Mouse (Mus musculus) layer of hippocampus, adult 18-20 months (tissue): ENCODE data around the gene Gm20708. TPM values are rescaled to one million over a fixed set of nuclear protein-coding genes. Genes with fewer than 3 reads are reported as not detected.

Source experiments
- DNase-seq, 2 experiments: peaks; one replicate each; pipeline ENCODE4 v3.0.0; 2022; ENCODE audit warnings: low spot score in 2 of 2
- total RNA-seq, 2 experiments: library from RNA; stranded (reverse); gene quantifications; 2 replicates each; pipeline ENCODE4 v1.2.3; 2021

Gm20708 gene
- total RNA-seq, 2 experiments from 2014 or later: 1.5 to 2.2 TPM

GRCm38 (mm10) chr11:117860601-117861000 lies 51.1 kb downstream of the Gm20708 start, which contains the start of gene Tmem235:
TSS of gene Tmem235 (plus strand) at chr11:117860752.
- DNase-seq: no peak

GRCm38 (mm10) chr11:117863174-117863856 lies 53.8 kb downstream of the Gm20708 start:
- DNase-seq: no peak

DNA sequence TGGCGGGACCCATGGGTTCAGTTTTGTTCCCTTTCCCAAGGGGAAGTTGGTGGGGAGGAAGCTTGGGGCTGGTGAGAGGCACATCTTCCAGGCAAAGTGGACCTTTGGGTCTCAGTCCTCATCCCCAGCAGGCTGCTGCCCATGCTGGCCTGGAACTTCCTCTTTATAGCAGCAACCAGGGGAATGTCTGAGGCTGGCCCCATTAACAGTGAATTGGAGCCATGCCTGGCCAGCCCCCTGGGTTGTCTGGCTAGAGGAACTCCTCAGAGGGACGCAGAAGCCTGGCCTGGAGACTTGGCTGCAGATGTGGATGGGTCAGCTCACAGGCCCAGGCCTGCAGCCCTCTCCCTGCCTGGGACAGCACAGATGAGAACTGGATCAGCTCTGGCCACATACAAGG lies 55.3 kb downstream of the Gm20708 start:
- no peak for DNase-seq

DNA sequence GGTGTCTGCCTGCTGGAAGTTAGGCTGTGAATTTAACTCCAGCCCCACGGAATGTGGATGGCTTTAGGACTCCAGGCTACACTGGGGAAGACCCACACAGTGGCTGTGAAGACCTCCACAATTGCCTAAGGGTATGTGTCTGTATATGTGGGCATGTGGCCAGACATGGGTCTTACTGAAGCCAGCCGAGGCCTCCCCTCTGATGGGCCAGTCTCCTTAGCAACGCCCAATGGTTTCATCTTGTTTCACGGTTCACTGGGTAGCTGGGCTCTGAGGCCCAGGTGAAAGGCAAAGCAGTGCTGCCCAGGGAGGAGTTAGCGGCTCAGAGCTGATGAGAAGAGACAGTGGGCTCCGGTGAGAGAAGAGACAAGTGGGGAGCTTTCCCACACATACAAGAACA lies 56.5 kb downstream of the Gm20708 start:
- DNase-seq: no peak

GRCm38 (mm10) chr11:117870688-117871365 lies 61.4 kb downstream of the Gm20708 start:
- DNase-seq: peak; percentile 61 to 85

DNA sequence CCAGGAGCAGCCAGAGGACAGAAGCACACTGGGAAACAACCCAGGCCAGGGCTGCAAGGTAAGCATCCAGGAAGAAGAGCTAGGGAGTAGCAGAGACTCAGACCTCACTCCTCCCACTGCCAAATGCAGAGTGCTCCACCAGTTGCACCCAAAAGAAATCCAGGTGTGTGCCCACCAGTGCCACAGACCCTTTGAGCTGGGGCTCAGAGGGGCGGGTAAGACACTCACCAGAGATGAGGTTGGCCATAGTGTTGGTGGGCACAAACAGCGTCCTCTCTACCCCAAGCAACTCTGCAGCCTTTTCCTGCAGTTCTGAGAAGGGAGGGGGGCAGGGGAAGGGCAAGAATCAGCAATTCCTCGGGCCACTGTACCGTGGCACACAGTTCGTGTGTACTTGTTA lies 61.9 kb downstream of the Gm20708 start:
- DNase-seq: no peak

GRCm38 (mm10) chr11:117871911-117872584 lies 62.6 kb downstream of the Gm20708 start:
- DNase-seq: no peak

GRCm38 (mm10) chr11:117872861-117873608 lies 63.6 kb downstream of the Gm20708 start, which contains the start of gene Tha1:
TSS of gene Tha1 (minus strand) at chr11:117873481.
- DNase-seq: peak; percentile 66 to 84

DNA sequence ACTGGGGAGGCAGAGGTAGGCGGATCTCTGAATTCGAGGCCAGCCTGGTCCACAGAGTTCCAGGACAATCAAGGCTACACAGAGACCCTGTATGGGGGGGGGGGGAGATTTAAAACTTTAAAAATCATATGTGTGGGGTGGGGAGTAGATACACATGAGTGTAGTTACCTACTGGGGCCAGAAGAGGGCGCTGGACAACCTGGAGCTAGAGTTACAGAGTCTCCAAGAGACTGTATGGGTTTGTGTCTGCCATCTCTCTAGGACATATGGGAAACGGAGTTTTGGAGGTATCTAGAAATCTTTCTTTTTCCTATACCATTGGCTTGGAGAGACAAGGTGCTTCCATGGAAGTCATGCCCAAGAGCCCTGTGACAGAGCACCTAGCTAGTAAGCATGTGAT lies 65.0 kb downstream of the Gm20708 start:
- no peak for DNase-seq

GRCm38 (mm10) chr11:117875681-117876080 lies 66.2 kb downstream of the Gm20708 start:
- no peak for DNase-seq

- no peak for DNase-seq
Observed at GRCm38 (mm10) chr11:117877917-117878745, 68.7 kb downstream of the Gm20708 start.

DNA sequence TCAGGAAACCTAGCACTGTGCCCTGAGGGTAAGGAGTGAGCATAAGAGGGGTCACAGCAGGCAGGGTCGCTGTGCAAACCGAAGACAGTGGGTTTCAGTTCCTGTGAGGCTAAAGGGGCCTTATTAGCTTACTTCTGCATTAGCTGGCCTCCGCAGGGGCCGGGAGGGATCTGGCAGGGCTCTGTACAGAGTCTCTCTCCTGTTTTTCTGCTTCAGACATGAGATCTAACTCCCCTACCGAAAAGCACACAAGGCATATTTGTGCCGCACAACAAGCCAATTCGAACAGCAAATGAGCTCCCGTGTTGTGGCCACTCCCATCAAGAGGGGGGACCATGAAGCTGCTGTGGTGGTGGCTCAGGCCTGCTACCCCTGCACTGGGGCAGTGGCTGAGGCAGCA lies 69.4 kb downstream of the Gm20708 start:
- no peak for DNase-seq

- no peak for DNase-seq
Observed at GRCm38 (mm10) chr11:117879676-117880075, 70.2 kb downstream of the Gm20708 start.

DNA sequence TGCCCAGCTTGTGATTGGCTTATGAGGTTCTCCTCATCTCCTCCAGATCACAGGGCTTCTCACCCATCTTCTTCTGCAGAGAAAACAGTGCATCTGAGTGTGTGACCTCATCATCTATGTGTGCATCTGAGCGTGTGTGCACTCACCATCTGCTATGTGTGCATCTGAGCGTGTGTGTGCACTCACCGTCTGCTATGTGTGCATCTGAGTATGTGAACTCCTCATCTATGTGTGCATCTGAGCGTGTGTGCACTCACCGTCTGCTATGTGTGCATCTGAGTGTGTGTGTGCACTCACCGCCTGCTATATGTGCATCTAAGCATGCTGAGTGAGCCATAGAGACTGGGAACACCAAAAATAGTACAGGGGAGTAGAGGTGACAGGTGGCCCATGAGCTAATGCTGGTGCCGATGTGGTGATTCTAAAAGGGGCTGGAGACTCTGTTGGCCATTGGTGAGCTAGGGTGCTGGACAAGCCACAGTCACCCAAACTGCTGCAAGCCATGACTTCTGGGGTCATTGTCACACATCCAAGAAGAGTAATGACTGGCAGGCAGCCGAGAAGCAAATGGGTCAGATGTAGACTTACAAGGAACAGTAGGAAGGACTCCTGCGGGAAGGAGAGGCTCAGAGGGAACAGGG lies 71.0 kb downstream of the Gm20708 start:
- no peak for DNase-seq

DNA sequence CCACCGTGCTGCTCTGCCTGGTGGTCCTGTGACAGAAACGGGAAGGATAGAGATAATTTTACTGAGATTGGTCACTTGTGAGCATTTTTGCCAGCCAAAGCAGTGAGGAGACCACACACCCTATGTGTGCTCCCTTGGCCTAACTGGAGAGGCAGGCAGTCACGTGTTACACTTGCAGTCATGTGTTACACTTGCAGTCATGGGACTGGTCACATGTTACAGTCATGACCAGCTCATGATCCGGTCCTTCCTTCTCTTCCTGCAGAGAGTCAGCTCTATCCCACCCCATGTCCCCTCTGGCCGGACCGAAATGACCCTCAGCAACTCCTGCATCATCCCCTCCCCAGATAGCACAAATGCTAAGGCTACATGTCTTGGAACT lies 71.5 kb downstream of the Gm20708 start:
- DNase-seq: no peak

DNA sequence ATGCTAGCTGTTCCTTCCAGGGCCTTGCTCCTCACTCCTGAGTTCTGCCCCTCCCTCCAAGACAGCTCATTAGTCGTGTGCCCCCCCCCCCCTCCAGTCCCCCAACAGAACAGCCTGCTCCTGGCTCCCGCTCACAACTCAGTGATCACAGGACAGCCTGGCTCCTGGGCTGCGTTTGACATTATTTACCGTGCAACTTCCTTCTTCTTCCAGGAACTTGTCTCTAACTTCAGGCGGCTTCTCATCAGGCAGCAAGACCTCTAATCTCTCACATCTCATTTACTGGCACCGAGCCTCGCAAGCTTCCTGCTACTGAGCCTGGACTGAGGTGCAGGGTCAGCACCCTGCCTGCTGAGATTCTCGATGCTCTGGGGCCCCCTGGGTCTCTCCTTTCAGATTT lies 72.3 kb downstream of the Gm20708 start:
- no peak for DNase-seq

GRCm38 (mm10) chr11:117882208-117882607 lies 72.7 kb downstream of the Gm20708 start:
- DNase-seq: no peak

- DNase-seq: no peak
Observed at GRCm38 (mm10) chr11:117886000-117886399, 76.5 kb downstream of the Gm20708 start.

DNA sequence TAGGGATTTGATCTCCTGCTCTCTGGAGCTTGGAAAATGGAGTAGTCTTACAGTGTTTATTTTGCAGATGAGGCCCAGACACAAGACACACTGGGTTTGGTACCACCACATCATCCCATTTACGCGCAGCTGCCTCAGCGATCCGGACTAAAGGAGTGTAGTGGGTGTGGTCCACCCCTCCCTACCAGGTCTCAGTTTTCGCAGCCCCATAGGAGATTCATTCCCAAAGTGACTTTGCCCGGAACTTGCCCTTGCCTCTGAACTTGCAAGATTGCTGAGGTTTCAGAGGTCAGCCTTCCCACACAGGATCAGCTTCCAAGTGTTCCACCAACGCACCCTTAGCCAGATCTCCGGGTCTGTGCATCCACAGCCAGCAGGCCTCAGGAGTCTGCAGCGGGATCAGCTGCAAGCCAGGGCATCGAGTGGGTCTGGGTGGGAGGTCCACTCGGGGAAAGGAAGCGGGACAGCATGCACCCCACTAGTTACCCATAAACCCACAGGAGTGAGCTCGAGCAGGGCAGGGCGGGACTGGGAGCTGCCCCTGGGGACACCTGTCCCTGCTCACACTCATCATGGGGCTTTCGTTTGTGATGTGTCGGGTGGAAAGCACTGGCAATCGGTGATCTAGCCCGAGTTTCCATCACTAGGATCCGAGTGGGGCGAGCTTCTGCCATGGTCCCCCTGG lies 78.8 kb downstream of the Gm20708 start:
- DNase-seq: no peak
